Mouse (Mus musculus): ENCODE measurements at regions not wholly inside any gene's neighbourhood (a gene's known extent, or its start where the extent isn't known, plus 50 kb on each side); places are given as distances from the start of the nearest gene placed in this dataset.
A peak's percentile ranks its signal among the peaks of the same experiment; 100 is the strongest.
"Not testable (repeated sequence)": the region's sequence is repeated elsewhere in the genome, so short reads cannot be mapped to it uniquely, and the experiment has no call there.

GRCm38 (mm10) chr9:48047846-48048245, 114.0 kb upstream of the Nxpe4 start:
- DNase-seq (ENCODE audit: low spot score in 2 of 2), result peak in 1 of 2 experiments; percentile 37

DNA sequence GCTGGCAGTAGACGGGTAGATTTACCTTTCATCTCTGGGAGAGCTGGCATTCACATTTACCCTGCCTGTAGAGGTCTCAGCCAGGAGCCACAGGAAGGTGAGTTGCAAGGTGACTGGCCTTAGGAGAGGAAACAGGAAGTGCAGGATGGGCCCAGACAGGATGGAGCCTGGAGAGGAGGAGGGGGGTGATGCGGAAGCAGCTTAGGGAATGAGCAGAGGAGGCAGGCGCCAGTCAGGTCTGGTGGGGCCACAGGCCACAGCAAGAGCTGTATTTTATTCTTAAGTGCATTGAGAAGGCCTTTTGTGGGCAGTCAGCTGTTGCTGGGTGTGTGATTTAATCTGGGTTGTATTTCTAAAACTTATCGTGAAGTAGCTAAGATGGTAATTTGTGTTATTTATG, 108.2 kb upstream of the Nxpe4 start:
- DNase-seq (ENCODE audit: low spot score in 2 of 2), result no peak

- DNase-seq (ENCODE audit: low spot score in 2 of 2), result no peak
These were observed 106.6 kb upstream of the Nxpe4 start for GRCm38 (mm10) chr9:48055246-48055645.

DNA sequence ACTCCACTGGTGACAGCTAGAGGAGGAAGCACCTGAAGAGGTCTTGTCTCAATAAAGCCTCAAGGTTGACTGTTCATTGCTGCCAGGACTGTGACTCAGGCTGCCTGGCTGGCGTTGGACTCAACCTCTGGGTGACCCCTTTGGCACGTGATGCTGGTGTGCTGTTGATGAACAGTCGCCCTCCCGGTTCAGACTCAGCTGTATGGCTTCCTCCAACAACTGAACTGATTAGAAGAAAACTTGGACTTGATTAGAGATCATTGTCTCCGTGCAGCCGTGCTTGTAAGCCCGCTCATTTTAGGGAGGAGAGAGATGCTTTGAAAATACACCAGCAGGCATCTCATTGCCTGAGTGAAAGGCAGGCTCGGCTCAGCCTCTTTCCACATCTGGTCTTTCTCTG, 103.2 kb upstream of the Nxpe4 start:
- no peak for DNase-seq (ENCODE audit: low spot score in 2 of 2)

DNA sequence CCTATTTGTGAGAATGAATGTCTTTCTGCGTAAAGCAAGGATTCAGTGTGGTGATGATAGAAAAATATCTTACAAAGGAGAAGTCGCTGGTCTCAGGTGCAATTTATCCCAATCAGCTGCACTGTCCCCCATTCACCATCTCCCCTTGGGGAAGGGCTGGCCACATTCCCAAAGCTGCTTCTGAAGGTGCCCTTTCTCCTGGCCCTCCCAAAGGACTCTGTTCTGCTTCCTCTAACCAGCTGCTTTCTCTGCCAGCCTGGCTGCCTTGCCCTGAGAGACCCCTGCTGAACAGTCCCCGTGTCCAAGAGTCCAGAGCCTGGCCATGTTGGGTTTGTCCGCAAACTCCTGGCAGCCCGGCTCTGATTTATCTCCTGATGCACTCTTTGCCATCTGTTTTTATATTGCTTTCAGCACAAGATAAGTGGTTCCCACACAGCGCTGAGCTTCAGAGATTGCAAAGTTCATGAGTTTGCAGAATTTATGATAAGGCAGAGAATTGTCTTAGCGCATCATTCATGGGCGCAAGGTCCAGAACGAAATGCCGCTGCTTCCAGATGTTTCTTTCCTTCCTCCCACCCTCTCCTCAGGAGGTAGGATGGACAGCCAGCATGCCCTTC, 102.2 kb upstream of the Nxpe4 start:
- DNase-seq (ENCODE audit: low spot score in 2 of 2), result no peak

DNA sequence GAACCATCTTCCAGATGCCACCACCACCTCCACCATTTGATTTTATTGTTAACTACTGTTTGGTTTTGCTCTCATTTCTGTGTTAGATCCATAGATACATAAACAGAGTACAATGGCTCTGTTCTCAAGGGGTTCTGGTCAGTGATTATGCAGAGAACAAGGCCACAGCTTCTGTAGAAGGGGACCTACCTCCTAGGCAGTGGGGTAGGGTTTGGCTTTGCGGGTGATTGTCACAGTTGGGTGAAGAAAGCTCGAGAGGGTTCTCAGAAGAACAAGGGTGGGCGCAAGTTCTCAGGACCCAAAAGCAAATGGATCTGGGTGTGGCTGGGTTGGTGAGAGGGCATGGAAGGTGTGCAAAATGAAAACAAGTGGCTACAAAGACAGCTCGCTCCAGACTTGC, 100.8 kb upstream of the Nxpe4 start:
- DNase-seq (ENCODE audit: low spot score in 2 of 2), result no peak

- no peak for DNase-seq (ENCODE audit: low spot score in 2 of 2)
These were observed 95.0 kb upstream of the Nxpe4 start for GRCm38 (mm10) chr9:48066730-48067345.

GRCm38 (mm10) chr9:48072592-48072991, 89.2 kb upstream of the Nxpe4 start:
- DNase-seq (ENCODE audit: low spot score in 2 of 2), result no peak

- peak; percentile 69 to 73 for DNase-seq (ENCODE audit: low spot score in 2 of 2)
These were observed 88.7 kb upstream of the Nxpe4 start for GRCm38 (mm10) chr9:48073096-48073495.

GRCm38 (mm10) chr9:48075661-48076240, 86.1 kb upstream of the Nxpe4 start:
- no peak for DNase-seq (ENCODE audit: low spot score in 2 of 2)

GRCm38 (mm10) chr9:48082461-48082860, 79.4 kb upstream of the Nxpe4 start:
- DNase-seq (ENCODE audit: low spot score in 2 of 2), result no peak

GRCm38 (mm10) chr9:48084196-48084595, 77.6 kb upstream of the Nxpe4 start:
- not testable (repeated sequence) for DNase-seq (ENCODE audit: low spot score in 2 of 2)

- no peak for DNase-seq (ENCODE audit: low spot score in 2 of 2)
These were observed 72.2 kb upstream of the Nxpe4 start for GRCm38 (mm10) chr9:48089661-48090060.

DNA sequence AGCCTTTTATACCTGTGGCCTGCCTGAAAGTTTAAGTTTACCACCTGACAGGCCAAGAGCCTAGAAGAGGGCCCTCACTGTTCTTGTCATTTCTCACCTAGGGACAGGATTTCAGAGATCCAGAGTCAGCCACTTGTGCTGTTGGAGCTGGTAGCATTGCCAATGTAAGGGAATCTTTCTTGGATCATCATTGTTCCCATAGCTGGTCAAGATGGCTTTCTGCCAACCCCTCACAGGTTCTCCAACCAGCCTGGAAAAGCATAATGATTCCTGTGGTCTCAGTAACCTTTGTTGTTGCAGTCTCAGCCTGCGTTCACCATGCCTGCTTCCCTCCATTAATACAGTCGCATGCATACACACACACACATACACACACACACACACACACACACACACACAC, 67.1 kb upstream of the Nxpe4 start:
- DNase-seq (ENCODE audit: low spot score in 2 of 2), result no peak

DNA sequence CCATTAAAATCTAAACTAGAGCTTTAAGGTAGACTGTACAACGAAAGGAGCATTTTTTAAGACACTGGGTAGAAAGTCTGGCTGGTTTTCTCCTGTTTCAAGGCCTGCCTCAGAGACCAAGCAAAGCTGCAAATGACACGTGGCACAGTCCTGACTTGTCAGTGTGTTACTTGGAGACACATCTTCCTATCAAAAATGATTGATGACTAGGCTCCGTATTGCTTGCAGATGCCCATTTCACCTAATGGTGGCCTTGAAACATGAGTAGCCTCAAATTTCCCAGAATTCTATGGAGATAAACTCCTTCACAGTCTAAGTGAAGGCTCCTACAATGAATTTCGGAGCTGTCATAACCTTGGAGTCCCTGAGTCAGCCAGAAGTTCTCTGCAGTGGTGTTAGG, 62.0 kb upstream of the Nxpe4 start:
- DNase-seq (ENCODE audit: low spot score in 2 of 2), result no peak

- peak in 1 of 2 experiments; percentile 31 for DNase-seq (ENCODE audit: low spot score in 2 of 2)
These were observed 55.2 kb upstream of the Nxpe4 start for GRCm38 (mm10) chr9:48106441-48107167.

DNA sequence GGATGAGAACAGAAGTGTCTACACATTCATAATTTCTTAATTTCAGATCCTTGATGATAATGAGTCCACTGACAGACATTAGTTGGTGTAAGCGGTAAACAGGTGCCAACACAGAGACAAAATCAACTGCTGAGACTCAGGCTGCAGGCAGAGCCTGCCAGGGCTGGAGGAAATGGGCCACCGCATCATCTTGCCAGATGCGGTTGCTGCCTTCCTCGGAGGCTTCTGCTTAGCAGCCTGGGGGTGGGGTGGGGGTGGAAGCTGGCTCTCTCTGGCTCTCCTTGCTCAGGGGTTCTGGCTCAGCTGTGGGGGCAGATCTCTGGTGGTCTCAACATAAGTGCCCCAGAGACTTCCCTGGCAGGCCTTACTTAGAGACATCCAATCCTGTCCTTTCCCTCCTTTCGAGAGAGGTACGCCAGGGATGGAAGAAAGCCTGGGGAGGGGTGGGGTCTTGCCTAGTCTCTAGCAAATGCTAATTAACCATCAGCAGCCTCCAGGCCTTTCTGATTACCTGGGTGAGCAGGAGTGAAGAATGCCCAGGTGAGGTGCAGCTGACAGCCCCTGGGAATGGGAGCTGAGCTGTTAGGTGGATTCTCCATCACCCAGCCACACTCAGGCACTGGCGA, 52.7 kb upstream of the Nxpe4 start:
- DNase-seq (ENCODE audit: low spot score in 2 of 2), result peak in 1 of 2 experiments; percentile 26

DNA sequence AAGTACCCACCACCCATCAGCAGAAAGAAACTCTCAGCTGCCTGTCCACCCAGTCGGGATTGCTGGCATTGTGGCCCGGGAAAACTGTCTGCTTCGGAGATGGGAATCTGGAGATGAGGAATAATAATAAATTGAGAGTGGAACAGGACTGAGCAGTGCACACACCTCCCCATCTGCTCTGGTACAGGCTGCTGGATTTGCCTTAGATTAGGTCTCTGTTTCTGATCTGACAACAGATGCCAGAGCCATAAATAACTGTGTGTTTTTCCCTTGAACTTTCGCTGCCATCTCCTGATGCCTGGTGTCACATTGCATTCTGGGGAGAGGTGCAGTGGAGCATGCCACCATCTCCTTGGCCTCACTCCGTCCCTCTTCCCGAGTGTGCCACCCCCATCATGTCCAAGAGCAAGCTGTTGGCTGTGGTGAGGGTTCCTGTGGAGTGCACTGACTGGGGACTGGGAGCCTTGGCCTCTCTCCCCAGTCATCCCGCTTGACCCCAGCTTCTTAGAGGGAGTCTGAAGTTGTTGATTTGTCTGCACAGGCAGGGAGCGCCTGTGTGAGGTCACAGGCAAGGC, 50.4 kb upstream of the Nxpe4 start:
- peak in 1 of 2 experiments; percentile 32 for DNase-seq (ENCODE audit: low spot score in 2 of 2)
